Mouse (Mus musculus) right cerebral cortex, postnatal 10 days (tissue): ENCODE measurements around the gene Tma7.
A peak's percentile ranks its signal among the peaks of the same experiment; 100 is the strongest.

Experiments
- DNase-seq, 2 experiments: peaks; one replicate each; pipeline ENCODE4 v3.0.0; 2021; ENCODE audit warnings: low spot score in 2 of 2

The Tma7 gene

GRCm38 (mm10) chr9:109082124-109082800 is at the start of gene Tma7, which contains the start of gene Ccdc51:
Gene Tma7 (minus strand): TSS chr9:109082587.
Gene Ccdc51 (plus strand): TSS chr9:109082493.
- DNase-seq: peak; percentile 94 to 96

- no peak for DNase-seq
Observed at GRCm38 (mm10) chr9:109130076-109130475, 47.7 kb upstream of the Tma7 start.

GRCm38 (mm10) chr9:109128211-109128610 is 45.8 kb upstream of the Tma7 start:
- peak in 1 of 2 experiments; percentile 24 for DNase-seq

GRCm38 (mm10) chr9:109127076-109127475 is 44.7 kb upstream of the Tma7 start:
- no peak for DNase-seq

GRCm38 (mm10) chr9:109125481-109125880 is 43.1 kb upstream of the Tma7 start:
- DNase-seq: peak in 1 of 2 experiments; percentile 17

- DNase-seq: no peak
Observed at GRCm38 (mm10) chr9:109125043-109125442, 42.7 kb upstream of the Tma7 start.

- DNase-seq: peak in 1 of 2 experiments; percentile 17
Observed at GRCm38 (mm10) chr9:109124164-109124563, 41.8 kb upstream of the Tma7 start.

GRCm38 (mm10) chr9:109123266-109123665 is 40.9 kb upstream of the Tma7 start:
- DNase-seq: peak in 1 of 2 experiments; percentile 49

GRCm38 (mm10) chr9:109122553-109123085 is 40.2 kb upstream of the Tma7 start:
- peak in 1 of 2 experiments; percentile 29 for DNase-seq

- no peak for DNase-seq
Observed at GRCm38 (mm10) chr9:109120956-109121355, 38.6 kb upstream of the Tma7 start.

- no peak for DNase-seq
Observed at GRCm38 (mm10) chr9:109119571-109119970, 37.2 kb upstream of the Tma7 start.

- peak in 1 of 2 experiments; percentile 19 for DNase-seq
Observed at GRCm38 (mm10) chr9:109118106-109118505, 35.7 kb upstream of the Tma7 start.

- DNase-seq: no peak
Observed at GRCm38 (mm10) chr9:109116205-109116604, 33.8 kb upstream of the Tma7 start.

- DNase-seq: no peak
Observed at GRCm38 (mm10) chr9:109114871-109115270, 32.5 kb upstream of the Tma7 start.

GRCm38 (mm10) chr9:109114276-109114675 is 31.9 kb upstream of the Tma7 start:
- no peak for DNase-seq

GRCm38 (mm10) chr9:109113331-109113730 is 30.9 kb upstream of the Tma7 start:
- no peak for DNase-seq

GRCm38 (mm10) chr9:109111591-109111990 is 29.2 kb upstream of the Tma7 start:
- DNase-seq: no peak

GRCm38 (mm10) chr9:109111101-109111500 is 28.7 kb upstream of the Tma7 start:
- DNase-seq: peak in 1 of 2 experiments; percentile 14

- DNase-seq: peak in 1 of 2 experiments; percentile 10
Observed at GRCm38 (mm10) chr9:109110240-109110639, 27.9 kb upstream of the Tma7 start.

GRCm38 (mm10) chr9:109107341-109107740 is 25.0 kb upstream of the Tma7 start:
- no peak for DNase-seq

GRCm38 (mm10) chr9:109105648-109106047 is 23.3 kb upstream of the Tma7 start:
- no peak for DNase-seq

GRCm38 (mm10) chr9:109105011-109105410 is 22.6 kb upstream of the Tma7 start:
- peak; percentile 72 to 74 for DNase-seq

- DNase-seq: no peak
Observed at GRCm38 (mm10) chr9:109104083-109104482, 21.7 kb upstream of the Tma7 start.
